Mouse (Mus musculus) macrophage (primary cell): ENCODE data around the gene Setd6. TPM values are rescaled to one million over a fixed set of nuclear protein-coding genes. Genes with fewer than 3 reads are reported as not detected.

Experiments
- H3K27ac ChIP-seq: fragments of 350-480 bp; formaldehyde crosslinking; 2 replicates; pipeline ENCODE4 v1.9.0; 2021
- H3K36me3 ChIP-seq: fragments of 350-480 bp; formaldehyde crosslinking; 2 replicates; pipeline ENCODE4 v1.9.0; 2021; ENCODE audit errors: inconsistent target
- H3K4me3 ChIP-seq: fragments of 350-480 bp; formaldehyde crosslinking; 2 replicates; pipeline ENCODE4 v1.9.0; 2021; ENCODE audit errors: inconsistent target
- H3K79me2 ChIP-seq: fragments of 350-480 bp; formaldehyde crosslinking; 2 replicates; pipeline ENCODE4 v1.9.0; 2021; ENCODE audit errors: inconsistent target
- WGBS: methylation state at CpG from one replicate; pipeline ENCODE4 v1.1.7; 2026; ENCODE audit warnings: inconsistent platforms; ENCODE audit not compliant: missing documents; 5-methylcytosine and 5-hydroxymethylcytosine counted together
- polyA plus RNA-seq: library from polyadenylated mRNA; stranded (reverse); fragments of 250-400 nt; gene quantifications from 3 replicates; pipeline ENCODE4 v1.2.4, GENCODE M21; 2018; ENCODE audit warnings: inconsistent platforms

The Setd6 gene
- polyA plus RNA-seq, 1 experiment from 2014 or later: 20.4 TPM

DNA sequence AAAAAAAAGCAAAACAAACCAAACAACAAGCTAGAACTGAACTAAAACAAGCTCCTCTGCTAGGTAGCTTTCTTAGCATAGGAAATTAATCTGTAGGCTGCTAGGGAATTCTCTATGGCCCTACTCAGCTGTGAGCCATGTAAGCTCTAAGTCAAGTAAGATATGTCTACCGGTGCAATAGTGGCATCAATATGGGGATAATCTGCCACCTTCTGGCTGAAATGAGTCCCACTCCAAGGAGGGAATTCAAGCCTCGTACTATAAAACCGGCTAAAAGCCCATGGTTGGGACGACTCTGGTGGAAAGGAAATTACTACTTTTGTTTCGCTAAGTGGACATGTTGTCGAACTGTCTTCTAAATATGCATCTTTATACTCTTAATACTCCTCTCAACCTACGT is 22.9 kb downstream of the Setd6 start:
- 83% methylated on average over 5 of the region's 7 CpGs for WGBS
- Histone ChIP-seq H3K79me2 (no peaks in the 10 kb centered on the region), H3K4me3 (no peak overlapping the region), H3K27ac (no peak overlapping the region), H3K36me3 (peaks cover 94% of the 10 kb centered on the region)

DNA sequence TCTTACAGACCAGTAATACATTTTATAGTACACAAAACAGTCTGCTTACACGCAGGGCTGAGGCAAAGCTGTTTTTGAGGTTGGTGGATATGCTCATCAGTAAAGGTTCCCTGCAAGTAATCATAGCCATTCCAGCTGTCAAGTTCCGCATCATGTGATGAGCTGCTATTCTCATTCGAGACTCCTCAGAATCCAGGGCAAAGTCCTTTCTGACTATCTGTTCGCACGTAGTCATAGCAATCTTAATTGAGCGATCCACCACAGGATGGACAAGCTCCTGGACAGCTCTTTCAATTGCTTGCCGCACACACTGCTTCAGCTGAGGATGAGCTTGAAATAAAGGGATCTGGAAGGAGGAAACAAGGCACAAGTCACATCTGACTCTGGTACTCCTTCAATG is 26.1 kb downstream of the Setd6 start:
- Histone ChIP-seq H3K36me3 (peaks cover 95% of the 10 kb centered on the region), H3K27ac (no peak overlapping the region), H3K79me2 (no peaks in the 10 kb centered on the region), H3K4me3 (no peak overlapping the region)
- WGBS: 92% methylated on average over 6 of the region's 7 CpGs

GRCm38 (mm10) chr8:95748028-95748427 is 32.3 kb downstream of the Setd6 start:
- 98% methylated on average over 4 of the region's 4 CpGs for WGBS
- peaks cover 88% of the 10 kb centered on the region for H3K36me3 ChIP-seq

GRCm38 (mm10) chr8:95751924-95752323 is 36.2 kb downstream of the Setd6 start:
- Histone ChIP-seq H3K27ac (no peak overlapping the region), H3K36me3 (peaks cover 84% of the 10 kb centered on the region), H3K4me3 (no peak overlapping the region), H3K79me2 (no peaks in the 10 kb centered on the region)
- 91% methylated on average over 1 of the region's 1 CpGs for WGBS

More at GRCm38 (mm10) chr8:95748028-95748427, 32.3 kb downstream of the Setd6 start:
- H3K79me2 ChIP-seq: no peaks in the 10 kb centered on the region
- H3K4me3 ChIP-seq: no peak overlapping the region
- no peak overlapping the region for H3K27ac ChIP-seq

- no peaks in the 10 kb centered on the region for H3K79me2 ChIP-seq
- 93% methylated on average over 6 of the region's 6 CpGs for WGBS
- H3K36me3 ChIP-seq: peaks cover 94% of the 10 kb centered on the region
- H3K4me3 ChIP-seq: no peak overlapping the region
- no peak overlapping the region for H3K27ac ChIP-seq
Measured at GRCm38 (mm10) chr8:95760323-95760722, 44.6 kb downstream of the Setd6 start.

DNA sequence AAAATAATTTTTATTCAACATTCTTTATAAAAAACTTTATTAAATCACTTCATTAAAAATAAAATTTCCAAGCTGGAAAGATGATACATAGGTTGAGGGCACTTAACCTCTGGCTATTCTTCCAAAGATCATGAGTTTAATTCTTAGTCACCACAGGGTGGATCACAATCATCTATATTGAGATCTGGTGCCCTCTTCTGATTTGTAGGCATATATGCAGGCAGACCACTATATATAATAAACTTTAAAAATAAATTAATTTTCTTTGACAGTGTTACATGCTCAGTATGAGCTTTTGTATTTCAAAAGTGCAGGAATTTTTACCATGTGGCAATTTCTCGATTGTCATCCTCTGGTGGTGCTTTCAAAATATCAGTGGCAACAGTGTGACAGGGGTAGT is 48.5 kb downstream of the Setd6 start:
- 93% methylated on average over 1 of the region's 1 CpGs for WGBS
- Histone ChIP-seq H3K4me3 (no peak overlapping the region), H3K36me3 (peaks cover 99% of the 10 kb centered on the region)

More for the DNA sequence above, 48.5 kb downstream of the Setd6 start:
- no peak overlapping the region for H3K27ac ChIP-seq
- no peaks in the 10 kb centered on the region; the same call in 1 of the 2 replicates for H3K79me2 ChIP-seq

Other genes starting within 250 kb of the Setd6 start
- gene Csnk2a2, start 225.8 kb upstream of the Setd6 start, polyA plus RNA-seq: 44.4 to 79.0 TPM (median 67.8 TPM) in 3 replicates
- not detected in 3 replicates for gene Ccdc113, start 181.8 kb upstream of the Setd6 start, polyA plus RNA-seq
- gene Prss54, start 139.5 kb upstream of the Setd6 start, polyA plus RNA-seq: not detected in 3 replicates
- 2.6 to 4.4 TPM (median 2.6 TPM) in 3 replicates for gene Gins3, start 82.4 kb upstream of the Setd6 start, polyA plus RNA-seq
- 0.12 to 0.73 TPM in 2 of 3 replicates, not detected in the other for gene Ndrg4, start 38.9 kb upstream of the Setd6 start, polyA plus RNA-seq
- gene Cnot1, start 91.6 kb downstream of the Setd6 start, polyA plus RNA-seq: 44.6 to 69.6 TPM (median 63.8 TPM) in 3 replicates
- 116 to 211 TPM (median 152 TPM) in 3 replicates for gene Sap18b, start 109.5 kb downstream of the Setd6 start, polyA plus RNA-seq
- 39.9 to 62.1 TPM (median 57.0 TPM) in 3 replicates for gene Slc38a7, start 137.7 kb downstream of the Setd6 start, polyA plus RNA-seq
- gene Got2, start 172.7 kb downstream of the Setd6 start, polyA plus RNA-seq: 43.6 to 79.3 TPM (median 70.6 TPM) in 3 replicates